Mouse (Mus musculus): ENCODE measurements around the gene Utrn.

DNA sequence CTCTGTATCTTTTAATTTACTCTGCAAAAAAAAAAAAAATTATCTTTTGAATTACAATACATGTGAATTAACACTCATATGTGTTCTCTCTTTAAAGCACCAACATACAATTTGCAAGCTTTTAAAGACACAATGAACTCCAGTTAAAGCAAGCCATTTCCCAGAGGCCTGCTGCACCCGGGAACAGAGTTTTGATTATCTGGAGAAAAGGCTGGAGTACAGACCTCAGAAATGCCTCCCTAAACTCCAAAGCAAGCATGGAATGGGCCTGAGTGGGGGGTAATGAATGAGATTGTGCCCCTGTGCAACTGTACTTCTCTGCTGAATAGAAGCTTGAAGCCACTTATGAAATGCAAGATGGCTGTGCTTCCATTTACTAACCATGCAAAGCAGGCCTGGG is 281.8 kb downstream of the Utrn start:
- TF ChIP-seq CTCF (IDR thresholded peaks at IDR 0.05; ENCODE audit: control insufficient read depth, insufficient read depth, low read length) = no peak
- no peak for TF ChIP-seq POLR2A (IDR thresholded peaks at IDR 0.05; ENCODE audit: borderline replicate concordance, control insufficient read depth, low read depth, low read length)
